Mouse (Mus musculus): ENCODE results near the gene Nfe2l3.
"Not testable (repeated sequence)": the region's sequence is repeated elsewhere in the genome, so short reads cannot be mapped to it uniquely, and the experiment has no call there.

Nfe2l3 gene

GRCm38 (mm10) chr6:51432535-51433397 lies at the start of gene Nfe2l3:
TSS of gene Nfe2l3 (plus strand) at chr6:51432670.
- peak; percentile 20 to 21 for DNase-seq

GRCm38 (mm10) chr6:51383769-51384755 lies 48.4 kb upstream of the Nfe2l3 start:
- DNase-seq = peak; percentile 87 to 89

- DNase-seq = no peak
Observed at GRCm38 (mm10) chr6:51390505-51390904, 42.0 kb upstream of the Nfe2l3 start.

- DNase-seq = no peak
Observed at GRCm38 (mm10) chr6:51391816-51392490, 40.5 kb upstream of the Nfe2l3 start.

GRCm38 (mm10) chr6:51393341-51394128 lies 38.9 kb upstream of the Nfe2l3 start:
- no peak for DNase-seq

GRCm38 (mm10) chr6:51394367-51394766 lies 38.1 kb upstream of the Nfe2l3 start:
- not testable (repeated sequence) for DNase-seq

- DNase-seq = not testable (repeated sequence)
Observed at GRCm38 (mm10) chr6:51394963-51395362, 37.5 kb upstream of the Nfe2l3 start.

- DNase-seq = no peak
Observed at GRCm38 (mm10) chr6:51395486-51395885, 37.0 kb upstream of the Nfe2l3 start.

GRCm38 (mm10) chr6:51399113-51399518 lies 33.4 kb upstream of the Nfe2l3 start:
- no peak for DNase-seq

GRCm38 (mm10) chr6:51401294-51401693 lies 31.2 kb upstream of the Nfe2l3 start:
- DNase-seq = peak; percentile 26 to 30

GRCm38 (mm10) chr6:51403598-51403997 lies 28.9 kb upstream of the Nfe2l3 start:
- DNase-seq = no peak

GRCm38 (mm10) chr6:51404502-51404901 lies 28.0 kb upstream of the Nfe2l3 start:
- no peak for DNase-seq

- DNase-seq = no peak
Observed at GRCm38 (mm10) chr6:51416433-51416832, 16.0 kb upstream of the Nfe2l3 start.

GRCm38 (mm10) chr6:51417306-51417936 lies 15.0 kb upstream of the Nfe2l3 start:
- DNase-seq = no peak

GRCm38 (mm10) chr6:51423466-51424122 lies 8.9 kb upstream of the Nfe2l3 start:
- no peak for DNase-seq

GRCm38 (mm10) chr6:51424537-51424936 lies 7.9 kb upstream of the Nfe2l3 start:
- no peak for DNase-seq

- no peak for DNase-seq
Observed at GRCm38 (mm10) chr6:51434270-51434669, 1.8 kb downstream of the Nfe2l3 start.

- DNase-seq = no peak
Observed at GRCm38 (mm10) chr6:51437665-51438064, 5.2 kb downstream of the Nfe2l3 start.

GRCm38 (mm10) chr6:51438826-51439330 lies 6.4 kb downstream of the Nfe2l3 start:
- no peak for DNase-seq

GRCm38 (mm10) chr6:51442191-51442835 lies 9.8 kb downstream of the Nfe2l3 start:
- no peak for DNase-seq
